Mouse (Mus musculus): ENCODE measurements around the gene Taldo1. TPM values are rescaled to one million over a fixed set of nuclear protein-coding genes. Genes with fewer than 3 reads are reported as not detected.
"Not testable (repeated sequence)": the region's sequence is repeated elsewhere in the genome, so short reads cannot be mapped to it uniquely, and the experiment has no call there.

The Taldo1 gene
- polyA plus RNA-seq, 1 experiment from 2014 or later, result 342 TPM

GRCm38 (mm10) chr7:141392552-141393222 lies 688 bp downstream of the Taldo1 start:
- DNase-seq (ENCODE audit: low spot score), result no peak
- WGBS, result 37% methylated on average over 9 of the region's 9 CpGs
- Histone ChIP-seq H3K9me3 (replicated peaks) (no peaks in the 10 kb centered on the region), H3K27ac (replicated peaks) (peak overlapping the region; percentile 88), H3K36me3 (peaks cover 18% of the 10 kb centered on the region), H3K4me1 (peaks cover 21% of the 10 kb centered on the region), H3K4me3 (peak overlapping the region; percentile 80), H3K27me3 (ENCODE audit: low read depth, poor library complexity, severe bottlenecking) (peaks cover 30% of the 10 kb centered on the region; the same call in 1 of the 2 replicates)

GRCm38 (mm10) chr7:141394158-141394557 lies 2.2 kb downstream of the Taldo1 start:
- Histone ChIP-seq H3K4me3 (no peak overlapping the region), H3K27ac (replicated peaks) (no peak overlapping the region), H3K36me3 (peaks cover 33% of the 10 kb centered on the region), H3K27me3 (ENCODE audit: low read depth, poor library complexity, severe bottlenecking) (peaks cover 22% of the 10 kb centered on the region; the same call in 1 of the 2 replicates), H3K4me1 (peaks cover 21% of the 10 kb centered on the region), H3K9me3 (replicated peaks) (no peaks in the 10 kb centered on the region)
- 90% methylated on average over 7 of the region's 7 CpGs for WGBS
- no peak for DNase-seq (ENCODE audit: low spot score)

GRCm38 (mm10) chr7:141394771-141395170 lies 2.8 kb downstream of the Taldo1 start:
- Histone ChIP-seq H3K4me3 (no peak overlapping the region), H3K4me1 (peaks cover 21% of the 10 kb centered on the region), H3K9me3 (replicated peaks) (no peaks in the 10 kb centered on the region), H3K27ac (replicated peaks) (no peak overlapping the region), H3K36me3 (peaks cover 39% of the 10 kb centered on the region), H3K27me3 (ENCODE audit: low read depth, poor library complexity, severe bottlenecking) (peaks cover 16% of the 10 kb centered on the region; the same call in 1 of the 2 replicates)
- DNase-seq (ENCODE audit: low spot score), result peak; percentile 80
- 18% methylated on average over 6 of the region's 6 CpGs for WGBS

GRCm38 (mm10) chr7:141395348-141395747 lies 3.3 kb downstream of the Taldo1 start:
- H3K27me3 ChIP-seq (ENCODE audit: low read depth, poor library complexity, severe bottlenecking), result peaks cover 11% of the 10 kb centered on the region; the same call in 1 of the 2 replicates
- H3K36me3 ChIP-seq, result peaks cover 45% of the 10 kb centered on the region
- H3K9me3 ChIP-seq (replicated peaks), result no peaks in the 10 kb centered on the region
- WGBS, result 71% methylated on average over 1 of the region's 1 CpGs
- no peak overlapping the region for H3K4me3 ChIP-seq
- no peak for DNase-seq (ENCODE audit: low spot score)
- H3K27ac ChIP-seq (replicated peaks), result no peak overlapping the region
- H3K4me1 ChIP-seq, result peaks cover 21% of the 10 kb centered on the region

- Histone ChIP-seq H3K27me3 (ENCODE audit: low read depth, poor library complexity, severe bottlenecking) (no peaks in the 10 kb centered on the region), H3K27ac (replicated peaks) (no peak overlapping the region), H3K4me3 (peak overlapping the region; percentile 9; the same call in 1 of the 2 replicates), H3K4me1 (no peaks in the 10 kb centered on the region), H3K9me3 (replicated peaks) (no peaks in the 10 kb centered on the region), H3K36me3 (peaks cover 70% of the 10 kb centered on the region)
- 51% methylated on average over 5 of the region's 5 CpGs for whole genome bisulfite sequencing
- DNase-seq (ENCODE audit: low spot score), result peak; percentile 54
Measured at GRCm38 (mm10) chr7:141403305-141403704, 11.3 kb downstream of the Taldo1 start.

- no peaks in the 10 kb centered on the region for H3K27me3 ChIP-seq (ENCODE audit: low read depth, poor library complexity, severe bottlenecking)
- H3K36me3 ChIP-seq, result peaks cover 70% of the 10 kb centered on the region
- DNase-seq (ENCODE audit: low spot score), result no peak
- WGBS, result 82% methylated on average over 4 of the region's 4 CpGs
- H3K4me1 ChIP-seq, result peaks cover 6% of the 10 kb centered on the region
- H3K27ac ChIP-seq (replicated peaks), result no peak overlapping the region
- no peak overlapping the region for H3K4me3 ChIP-seq
- H3K9me3 ChIP-seq (replicated peaks), result no peaks in the 10 kb centered on the region
Measured at GRCm38 (mm10) chr7:141405466-141405865, 13.5 kb downstream of the Taldo1 start.

- not testable (repeated sequence) for H3K4me1 ChIP-seq; H3K9me3 ChIP-seq (replicated peaks); H3K4me3 ChIP-seq; H3K27ac ChIP-seq (replicated peaks); H3K27me3 ChIP-seq (ENCODE audit: low read depth, poor library complexity, severe bottlenecking); DNase-seq (ENCODE audit: low spot score)
- peaks cover 53% of the 10 kb centered on the region for H3K36me3 ChIP-seq
- 96% methylated on average over 7 of the region's 7 CpGs for WGBS
Measured at GRCm38 (mm10) chr7:141407670-141408069, 15.7 kb downstream of the Taldo1 start.

- 14% methylated on average over 11 of the region's 11 CpGs for WGBS
- Histone ChIP-seq H3K4me3 (peak overlapping the region; percentile 22; the same call in 1 of the 2 replicates), H3K27ac (replicated peaks) (peak overlapping the region; percentile 69), H3K27me3 (ENCODE audit: low read depth, poor library complexity, severe bottlenecking) (no peaks in the 10 kb centered on the region), H3K4me1 (peaks cover 16% of the 10 kb centered on the region), H3K9me3 (replicated peaks) (no peaks in the 10 kb centered on the region), H3K36me3 (peaks cover 45% of the 10 kb centered on the region)
- peak; percentile 87 for DNase-seq (ENCODE audit: low spot score)
Measured at GRCm38 (mm10) chr7:141408833-141409232, 16.8 kb downstream of the Taldo1 start.

GRCm38 (mm10) chr7:141410631-141411030 lies 18.6 kb downstream of the Taldo1 start:
- 93% methylated on average over 8 of the region's 8 CpGs for WGBS
- Histone ChIP-seq H3K36me3 (peaks cover 38% of the 10 kb centered on the region), H3K4me3 (no peak overlapping the region), H3K27me3 (ENCODE audit: low read depth, poor library complexity, severe bottlenecking) (no peaks in the 10 kb centered on the region), H3K4me1 (peaks cover 26% of the 10 kb centered on the region), H3K27ac (replicated peaks) (no peak overlapping the region), H3K9me3 (replicated peaks) (no peaks in the 10 kb centered on the region)
- DNase-seq (ENCODE audit: low spot score), result no peak

- WGBS, result 90% methylated on average over 1 of the region's 1 CpGs
- DNase-seq (ENCODE audit: low spot score), result no peak
- peaks cover 38% of the 10 kb centered on the region for H3K36me3 ChIP-seq
- no peaks in the 10 kb centered on the region for H3K27me3 ChIP-seq (ENCODE audit: low read depth, poor library complexity, severe bottlenecking)
- no peaks in the 10 kb centered on the region for H3K9me3 ChIP-seq (replicated peaks)
- no peak overlapping the region for H3K27ac ChIP-seq (replicated peaks)
- H3K4me3 ChIP-seq, result no peak overlapping the region
- H3K4me1 ChIP-seq, result peaks cover 26% of the 10 kb centered on the region
Measured at GRCm38 (mm10) chr7:141411667-141412066, 19.7 kb downstream of the Taldo1 start.

GRCm38 (mm10) chr7:141413331-141413730 lies 21.3 kb downstream of the Taldo1 start:
- Histone ChIP-seq H3K36me3 (peaks cover 27% of the 10 kb centered on the region), H3K4me1 (peaks cover 26% of the 10 kb centered on the region), H3K9me3 (replicated peaks) (no peaks in the 10 kb centered on the region), H3K4me3 (peak overlapping the region; percentile 81), H3K27ac (replicated peaks) (peak overlapping the region; percentile 91), H3K27me3 (ENCODE audit: low read depth, poor library complexity, severe bottlenecking) (no peaks in the 10 kb centered on the region)
- 3% methylated on average over 16 of the region's 16 CpGs for WGBS
- peak; percentile 26 for DNase-seq (ENCODE audit: low spot score)

GRCm38 (mm10) chr7:141413809-141414584 lies 22.0 kb downstream of the Taldo1 start, which contains the start of gene Gatd1:
Gene Gatd1, minus strand, starts transcription at chr7:141414136.
- Histone ChIP-seq H3K36me3 (peaks cover 20% of the 10 kb centered on the region), H3K4me3 (peak within 1 kb of the TSS; percentile 81), H3K9me3 (replicated peaks) (no peaks in the 10 kb centered on the region), H3K27ac (replicated peaks) (peak within 1 kb of the TSS; percentile 91), H3K27me3 (ENCODE audit: low read depth, poor library complexity, severe bottlenecking) (no peaks in the 10 kb centered on the region), H3K4me1 (peaks cover 24% of the 10 kb centered on the region)
- WGBS, result under 1% methylated on average over 56 of the region's 56 CpGs
- DNase-seq (ENCODE audit: low spot score), result peak; percentile 100

Data from midbrain, embryonic 10.5 days (tissue).